Mouse (Mus musculus): Measurements from ENCODE around the gene Hist1h3h. TPM values are rescaled to one million over a fixed set of nuclear protein-coding genes. Genes with fewer than 3 reads are reported as not detected.
A peak's percentile ranks its signal among the peaks of the same experiment; 100 is the strongest.
"Not testable (repeated sequence)": the region's sequence is repeated elsewhere in the genome, so short reads cannot be mapped to it uniquely, and the experiment has no call there.

Hist1h3h gene
- polyA plus RNA-seq, 1 experiment = 2.2 TPM

GRCm38 (mm10) chr13:21734010-21734905 is 16.8 kb downstream of the Hist1h3h start:
- Histone ChIP-seq H3K4me1 (ENCODE audit: control insufficient read depth, insufficient read depth, low read length) (no peaks in the 10 kb centered on the region), H3K27ac (ENCODE audit: insufficient read depth, low read depth, low read length) (no peak overlapping the region), H3K4me3 (ENCODE audit: insufficient read depth, low read depth, low read length) (peak overlapping the region; percentile 57), H3K36me3 (ENCODE audit: control insufficient read depth, insufficient read depth, low read length) (no peaks in the 10 kb centered on the region), H3K27me3 (replicated peaks; ENCODE audit: control insufficient read depth, insufficient read depth, low read length) (no peaks in the 10 kb centered on the region)
- WGBS = 1% methylated on average over 21 of the region's 21 CpGs
- peak; percentile 89 for TF ChIP-seq CTCF (conservative IDR thresholded peaks at IDR 0.05; ENCODE audit: insufficient read depth, insufficient read length, low read depth, low read length)
- TF ChIP-seq POLR2A (IDR thresholded peaks at IDR 0.05; ENCODE audit: low read depth, low read length) = no peak
- peak; percentile 89 for DNase-seq

- peak within 1 kb of the TSS; percentile 57 for H3K4me3 ChIP-seq (ENCODE audit: insufficient read depth, low read depth, low read length)
- H3K27ac ChIP-seq (ENCODE audit: insufficient read depth, low read depth, low read length); H3K4me1 ChIP-seq (ENCODE audit: control insufficient read depth, insufficient read depth, low read length); H3K27me3 ChIP-seq (replicated peaks; ENCODE audit: control insufficient read depth, insufficient read depth, low read length); H3K36me3 ChIP-seq (ENCODE audit: control insufficient read depth, insufficient read depth, low read length): not testable (repeated sequence)
- DNase-seq = peak; percentile 61
- WGBS = 1% methylated on average over 51 of the region's 56 CpGs
Observed at GRCm38 (mm10) chr13:21734906-21735767, 17.7 kb downstream of the Hist1h3h start, which contains the start of gene Hist1h4j. Gene Hist1h4j (plus strand): TSS chr13:21735064.

- Histone ChIP-seq H3K36me3 (ENCODE audit: control insufficient read depth, insufficient read depth, low read length) (no peaks in the 10 kb centered on the region), H3K27me3 (replicated peaks; ENCODE audit: control insufficient read depth, insufficient read depth, low read length) (no peaks in the 10 kb centered on the region), H3K4me3 (ENCODE audit: insufficient read depth, low read depth, low read length) (no peak overlapping the region), H3K27ac (ENCODE audit: insufficient read depth, low read depth, low read length) (no peak overlapping the region), H3K4me1 (ENCODE audit: control insufficient read depth, insufficient read depth, low read length) (no peaks in the 10 kb centered on the region)
- DNase-seq = no peak
- 87% methylated on average over 1 of the region's 1 CpGs for WGBS
- TF ChIP-seq CTCF (conservative IDR thresholded peaks at IDR 0.05; ENCODE audit: insufficient read depth, insufficient read length, low read depth, low read length) (no peak), POLR2A (IDR thresholded peaks at IDR 0.05; ENCODE audit: low read depth, low read length) (no peak)
Observed at GRCm38 (mm10) chr13:21745006-21745405, 27.5 kb downstream of the Hist1h3h start.

- TF ChIP-seq CTCF (conservative IDR thresholded peaks at IDR 0.05; ENCODE audit: insufficient read depth, insufficient read length, low read depth, low read length) = no peak
- no peak for TF ChIP-seq POLR2A (IDR thresholded peaks at IDR 0.05; ENCODE audit: low read depth, low read length)
- H3K27ac ChIP-seq (ENCODE audit: insufficient read depth, low read depth, low read length) = no peak overlapping the region
- 26% methylated on average over 5 of the region's 5 CpGs for WGBS
- H3K4me3 ChIP-seq (ENCODE audit: insufficient read depth, low read depth, low read length) = peak overlapping the region; percentile 45
- no peaks in the 10 kb centered on the region for H3K4me1 ChIP-seq (ENCODE audit: control insufficient read depth, insufficient read depth, low read length)
- H3K27me3 ChIP-seq (replicated peaks; ENCODE audit: control insufficient read depth, insufficient read depth, low read length) = 0 out of 2 replicates have a peak, but pooled peaks cover 1% of the 10 kb centered on the region
- DNase-seq = no peak
- H3K36me3 ChIP-seq (ENCODE audit: control insufficient read depth, insufficient read depth, low read length) = no peaks in the 10 kb centered on the region
Observed at GRCm38 (mm10) chr13:21749387-21750158, 32.1 kb downstream of the Hist1h3h start.

- not testable (repeated sequence) for H3K27ac ChIP-seq (ENCODE audit: insufficient read depth, low read depth, low read length)
- WGBS = 1% methylated on average over 50 of the region's 56 CpGs
- TF ChIP-seq POLR2A (IDR thresholded peaks at IDR 0.05; ENCODE audit: low read depth, low read length) = peak; percentile 52
Observed at GRCm38 (mm10) chr13:21750159-21751017, 32.9 kb downstream of the Hist1h3h start, which contains the start of gene Hist1h4k. Gene Hist1h4k (minus strand): TSS chr13:21750505.

GRCm38 (mm10) chr13:21751417-21751816 is 34.0 kb downstream of the Hist1h3h start:
- no peak overlapping the region for H3K27ac ChIP-seq (ENCODE audit: insufficient read depth, low read depth, low read length)

More at GRCm38 (mm10) chr13:21750159-21751017, 32.9 kb downstream of the Hist1h3h start, which contains the start of gene Hist1h4k:
- peak; percentile 83 for DNase-seq
- not testable (repeated sequence) for H3K27me3 ChIP-seq (replicated peaks; ENCODE audit: control insufficient read depth, insufficient read depth, low read length); H3K36me3 ChIP-seq (ENCODE audit: control insufficient read depth, insufficient read depth, low read length); H3K4me1 ChIP-seq (ENCODE audit: control insufficient read depth, insufficient read depth, low read length)
- peak within 1 kb of the TSS; percentile 45 for H3K4me3 ChIP-seq (ENCODE audit: insufficient read depth, low read depth, low read length)

More at GRCm38 (mm10) chr13:21751417-21751816, 34.0 kb downstream of the Hist1h3h start:
- Histone ChIP-seq H3K4me3 (ENCODE audit: insufficient read depth, low read depth, low read length) (no peak overlapping the region), H3K27me3 (replicated peaks; ENCODE audit: control insufficient read depth, insufficient read depth, low read length) (0 out of 2 replicates have a peak, but pooled peaks cover 1% of the 10 kb centered on the region), H3K36me3 (ENCODE audit: control insufficient read depth, insufficient read depth, low read length) (no peaks in the 10 kb centered on the region), H3K4me1 (ENCODE audit: control insufficient read depth, insufficient read depth, low read length) (no peaks in the 10 kb centered on the region)
- no peak for DNase-seq
- TF ChIP-seq CTCF (conservative IDR thresholded peaks at IDR 0.05; ENCODE audit: insufficient read depth, insufficient read length, low read depth, low read length) (no peak), POLR2A (IDR thresholded peaks at IDR 0.05; ENCODE audit: low read depth, low read length) (no peak)
